Mouse (Mus musculus): ENCODE results near the gene Slx4. TPM values are rescaled to one million over a fixed set of nuclear protein-coding genes. Genes with fewer than 3 reads are reported as not detected.

The Slx4 gene
- polyA plus RNA-seq (2014; fragmentation: Nextera tagmentation; extraction: Ambion mirVana): 16.9 and 18.4 TPM in 2 replicates

GRCm38 (mm10) chr16:4003489-4004398 is at the start of gene Slx4:
Gene Slx4, minus strand, starts transcription at chr16:4003770.
- Histone ChIP-seq H3K27ac (ENCODE audit: low read depth, low read length) (peak within 1 kb of the TSS; percentile 85), H3K27me3 (ENCODE audit: control insufficient read depth, insufficient read depth, low read length) (no peaks in the 10 kb centered on the region), H3K36me3 (ENCODE audit: control insufficient read depth, insufficient read depth, low read length) (peaks cover 17% of the 10 kb centered on the region), H3K4me1 (ENCODE audit: control insufficient read depth, insufficient read depth, low read length) (peaks cover 9% of the 10 kb centered on the region; the same call in 1 of the 2 replicates), H3K4me3 (ENCODE audit: low read depth, low read length) (peak within 1 kb of the TSS; percentile 85), H3K9ac (ENCODE audit: low read depth, low read length) (peak within 1 kb of the TSS; percentile 89), H3K4me2 (peak within 1 kb of the TSS; percentile 83), H3K9me3 (replicated peaks; ENCODE audit: control insufficient read depth, low read length) (no peaks in the 10 kb centered on the region)
- peak; percentile 95 for ATAC-seq (replicated peaks; ENCODE audit: insufficient number of reproducible peaks, low FRiP score, low TSS enrichment)
- under 1% methylated on average over 58 of the region's 58 CpGs for WGBS (ENCODE audit: insufficient replicate concordance)

DNA sequence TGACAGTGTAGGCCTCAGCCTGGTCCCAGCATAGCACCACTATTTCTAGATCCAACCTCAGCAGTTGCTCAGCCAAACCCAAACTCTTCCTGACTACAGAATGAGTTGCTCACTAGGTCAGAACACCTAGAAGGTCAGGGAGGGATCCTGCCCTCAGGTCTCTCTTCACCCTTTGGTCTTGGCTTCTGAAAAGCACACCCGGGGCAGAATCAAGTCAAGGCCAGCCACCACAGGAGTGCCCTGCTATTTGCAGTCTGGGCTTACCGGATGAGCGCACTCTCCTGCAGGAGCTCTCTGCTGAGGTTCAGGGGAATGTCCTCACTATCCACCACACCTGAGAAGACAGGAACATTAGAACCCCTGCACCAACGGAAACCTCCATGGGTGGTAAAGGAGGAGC is 49.0 kb upstream of the Slx4 start:
- H3K4me2 ChIP-seq: no peak overlapping the region
- no peaks in the 10 kb centered on the region for H3K4me1 ChIP-seq (ENCODE audit: control insufficient read depth, insufficient read depth, low read length)
- H3K4me3 ChIP-seq (ENCODE audit: low read depth, low read length): no peak overlapping the region
- no peaks in the 10 kb centered on the region for H3K9me3 ChIP-seq (replicated peaks; ENCODE audit: control insufficient read depth, low read length)
- peaks cover 41% of the 10 kb centered on the region for H3K36me3 ChIP-seq (ENCODE audit: control insufficient read depth, insufficient read depth, low read length)
- no peaks in the 10 kb centered on the region for H3K27me3 ChIP-seq (ENCODE audit: control insufficient read depth, insufficient read depth, low read length)
- no peak overlapping the region for H3K27ac ChIP-seq (ENCODE audit: low read depth, low read length)
- H3K9ac ChIP-seq (ENCODE audit: low read depth, low read length): no peak overlapping the region
- no peak for ATAC-seq (replicated peaks; ENCODE audit: insufficient number of reproducible peaks, low FRiP score, low TSS enrichment)
- WGBS (ENCODE audit: insufficient replicate concordance): 95% methylated on average over 4 of the region's 4 CpGs

DNA sequence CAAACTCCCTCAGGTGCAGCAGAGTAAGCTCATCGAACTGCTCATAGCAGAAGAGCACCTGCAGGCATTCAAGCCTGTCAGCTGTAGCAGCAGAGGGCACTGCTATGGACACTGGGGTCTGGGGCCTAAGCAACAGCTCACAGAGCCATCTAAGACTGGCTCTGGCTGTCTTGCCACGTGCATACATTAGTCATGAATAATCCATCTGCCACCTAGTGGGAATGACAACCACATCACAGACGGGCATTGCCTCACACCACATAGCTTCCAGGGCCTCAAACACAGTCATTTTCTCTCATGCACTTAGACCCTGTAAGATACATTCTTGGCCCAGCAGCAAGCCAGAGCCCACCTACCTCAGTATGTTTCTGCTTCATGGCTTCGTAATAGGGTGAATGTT is 42.0 kb upstream of the Slx4 start:
- no peak for ATAC-seq (replicated peaks; ENCODE audit: insufficient number of reproducible peaks, low FRiP score, low TSS enrichment)
- Histone ChIP-seq H3K36me3 (ENCODE audit: control insufficient read depth, insufficient read depth, low read length) (peaks cover 40% of the 10 kb centered on the region), H3K27me3 (ENCODE audit: control insufficient read depth, insufficient read depth, low read length) (no peaks in the 10 kb centered on the region)

GRCm38 (mm10) chr16:4044093-4044492 is 40.5 kb upstream of the Slx4 start:
- no peak overlapping the region for H3K4me3 ChIP-seq (ENCODE audit: low read depth, low read length)
- no peaks in the 10 kb centered on the region for H3K9me3 ChIP-seq (replicated peaks; ENCODE audit: control insufficient read depth, low read length)
- no peak for ATAC-seq (replicated peaks; ENCODE audit: insufficient number of reproducible peaks, low FRiP score, low TSS enrichment)
- no peaks in the 10 kb centered on the region for H3K4me1 ChIP-seq (ENCODE audit: control insufficient read depth, insufficient read depth, low read length)
- H3K36me3 ChIP-seq (ENCODE audit: control insufficient read depth, insufficient read depth, low read length): peaks cover 39% of the 10 kb centered on the region
- H3K4me2 ChIP-seq: no peak overlapping the region
- H3K27me3 ChIP-seq (ENCODE audit: control insufficient read depth, insufficient read depth, low read length): no peaks in the 10 kb centered on the region
- 98% methylated on average over 2 of the region's 2 CpGs for WGBS (ENCODE audit: insufficient replicate concordance)
- H3K9ac ChIP-seq (ENCODE audit: low read depth, low read length): no peak overlapping the region
- no peak overlapping the region for H3K27ac ChIP-seq (ENCODE audit: low read depth, low read length)

More for the DNA sequence above, 42.0 kb upstream of the Slx4 start:
- no peaks in the 10 kb centered on the region for H3K9me3 ChIP-seq (replicated peaks; ENCODE audit: control insufficient read depth, low read length)
- H3K4me2 ChIP-seq: no peak overlapping the region
- no peak overlapping the region for H3K27ac ChIP-seq (ENCODE audit: low read depth, low read length)
- H3K4me3 ChIP-seq (ENCODE audit: low read depth, low read length): no peak overlapping the region
- H3K9ac ChIP-seq (ENCODE audit: low read depth, low read length): no peak overlapping the region
- 90% methylated on average over 4 of the region's 4 CpGs for WGBS (ENCODE audit: insufficient replicate concordance)
- no peaks in the 10 kb centered on the region for H3K4me1 ChIP-seq (ENCODE audit: control insufficient read depth, insufficient read depth, low read length)

GRCm38 (mm10) chr16:4041646-4042045 is 38.1 kb upstream of the Slx4 start:
- Histone ChIP-seq H3K9ac (ENCODE audit: low read depth, low read length) (no peak overlapping the region), H3K4me1 (ENCODE audit: control insufficient read depth, insufficient read depth, low read length) (no peaks in the 10 kb centered on the region), H3K9me3 (replicated peaks; ENCODE audit: control insufficient read depth, low read length) (no peaks in the 10 kb centered on the region), H3K4me2 (no peak overlapping the region), H3K36me3 (ENCODE audit: control insufficient read depth, insufficient read depth, low read length) (peaks cover 37% of the 10 kb centered on the region), H3K4me3 (ENCODE audit: low read depth, low read length) (no peak overlapping the region), H3K27me3 (ENCODE audit: control insufficient read depth, insufficient read depth, low read length) (no peaks in the 10 kb centered on the region), H3K27ac (ENCODE audit: low read depth, low read length) (no peak overlapping the region)
- no peak for ATAC-seq (replicated peaks; ENCODE audit: insufficient number of reproducible peaks, low FRiP score, low TSS enrichment)
- WGBS (ENCODE audit: insufficient replicate concordance): 93% methylated on average over 4 of the region's 4 CpGs

DNA sequence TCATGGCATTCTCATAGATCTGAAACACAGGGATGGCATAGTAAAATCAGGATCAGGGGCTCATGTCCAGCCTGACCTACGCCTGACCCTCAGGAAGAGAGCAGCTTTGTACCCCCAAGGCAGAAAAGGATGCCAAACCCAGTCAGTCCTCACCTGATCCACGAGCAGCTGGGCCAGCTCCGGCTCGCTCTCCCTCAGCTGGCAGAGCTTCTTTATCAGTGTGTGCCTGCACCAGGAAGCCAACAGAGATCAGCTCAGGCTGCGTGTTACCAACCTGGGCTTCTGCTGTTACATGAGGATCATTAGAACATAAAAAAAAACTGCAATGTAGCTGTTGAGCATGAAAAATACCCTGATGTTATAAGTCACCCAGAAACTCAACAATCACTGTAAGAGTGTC is 36.6 kb upstream of the Slx4 start:
- Histone ChIP-seq H3K27me3 (ENCODE audit: control insufficient read depth, insufficient read depth, low read length) (no peaks in the 10 kb centered on the region), H3K36me3 (ENCODE audit: control insufficient read depth, insufficient read depth, low read length) (peaks cover 32% of the 10 kb centered on the region)
- 78% methylated on average over 5 of the region's 5 CpGs for WGBS (ENCODE audit: insufficient replicate concordance)

DNA sequence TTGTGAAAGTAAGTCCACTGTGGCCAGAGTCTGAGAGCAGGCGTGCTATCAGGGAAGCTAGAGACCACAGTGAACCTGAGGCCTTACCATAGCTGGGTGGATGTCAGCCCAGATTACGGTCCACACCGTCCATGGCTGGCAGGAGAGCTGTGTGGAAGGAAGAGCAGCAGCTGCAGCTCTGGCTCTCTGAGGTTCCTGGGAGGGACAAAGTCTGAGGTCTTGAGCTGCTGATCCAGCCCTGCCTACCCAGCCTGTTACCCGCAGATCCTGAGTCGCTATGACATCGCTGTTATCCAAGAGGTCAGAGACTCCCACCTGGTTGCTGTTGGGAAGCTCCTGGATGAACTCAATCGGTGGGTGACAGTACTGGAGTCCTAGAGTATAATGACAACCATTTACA is 34.1 kb upstream of the Slx4 start:
- no peak for ATAC-seq (replicated peaks; ENCODE audit: insufficient number of reproducible peaks, low FRiP score, low TSS enrichment)
- 0 out of 2 replicates have a peak overlapping the region, but pooled peaks have one; percentile 10 for H3K9ac ChIP-seq (ENCODE audit: low read depth, low read length)
- H3K27me3 ChIP-seq (ENCODE audit: control insufficient read depth, insufficient read depth, low read length): no peaks in the 10 kb centered on the region
- no peak overlapping the region for H3K27ac ChIP-seq (ENCODE audit: low read depth, low read length)
- no peak overlapping the region for H3K4me2 ChIP-seq
- peaks cover 18% of the 10 kb centered on the region for H3K36me3 ChIP-seq (ENCODE audit: control insufficient read depth, insufficient read depth, low read length)
- 88% methylated on average over 7 of the region's 7 CpGs for WGBS (ENCODE audit: insufficient replicate concordance)
- H3K4me1 ChIP-seq (ENCODE audit: control insufficient read depth, insufficient read depth, low read length): no peaks in the 10 kb centered on the region
- no peak overlapping the region for H3K4me3 ChIP-seq (ENCODE audit: low read depth, low read length)
- H3K9me3 ChIP-seq (replicated peaks; ENCODE audit: control insufficient read depth, low read length): no peaks in the 10 kb centered on the region

More for the DNA sequence above, 36.6 kb upstream of the Slx4 start:
- Histone ChIP-seq H3K9ac (ENCODE audit: low read depth, low read length) (no peak overlapping the region), H3K4me1 (ENCODE audit: control insufficient read depth, insufficient read depth, low read length) (no peaks in the 10 kb centered on the region), H3K4me2 (no peak overlapping the region), H3K27ac (ENCODE audit: low read depth, low read length) (no peak overlapping the region), H3K4me3 (ENCODE audit: low read depth, low read length) (no peak overlapping the region), H3K9me3 (replicated peaks; ENCODE audit: control insufficient read depth, low read length) (no peaks in the 10 kb centered on the region)
- ATAC-seq (replicated peaks; ENCODE audit: insufficient number of reproducible peaks, low FRiP score, low TSS enrichment): no peak

DNA sequence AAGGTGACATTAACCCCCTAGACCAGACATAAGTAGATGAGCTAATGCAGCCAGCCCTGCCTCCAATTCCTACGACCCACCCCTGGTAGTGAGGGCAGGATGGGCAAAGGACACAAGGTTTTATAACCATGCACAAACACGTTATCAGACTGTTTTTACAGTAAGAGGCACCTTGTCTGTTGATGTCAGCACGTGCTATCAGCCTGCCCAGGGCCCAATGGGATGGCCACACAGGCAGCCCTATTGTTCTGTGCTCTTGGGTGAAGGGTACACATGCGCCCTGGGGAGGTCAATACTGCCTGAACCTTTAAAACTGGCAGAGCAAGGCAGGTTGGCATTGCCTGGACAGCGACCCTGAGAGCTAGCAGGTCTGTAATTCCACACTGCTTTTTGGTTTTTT is 33.2 kb upstream of the Slx4 start, which contains the start of gene Dnase1:
Dnase1 (plus strand) TSS at position 136 of the 400 bp plus-strand sequence.
- Histone ChIP-seq H3K4me3 (ENCODE audit: low read depth, low read length) (no peak within 1 kb of the TSS), H3K9ac (ENCODE audit: low read depth, low read length) (0 out of 2 replicates have a peak within 1 kb of the TSS, but pooled peaks have one; percentile 10), H3K27ac (ENCODE audit: low read depth, low read length) (no peak within 1 kb of the TSS), H3K4me2 (no peak within 1 kb of the TSS), H3K4me1 (ENCODE audit: control insufficient read depth, insufficient read depth, low read length) (no peaks in the 10 kb centered on the region), H3K36me3 (ENCODE audit: control insufficient read depth, insufficient read depth, low read length) (peaks cover 18% of the 10 kb centered on the region), H3K27me3 (ENCODE audit: control insufficient read depth, insufficient read depth, low read length) (no peaks in the 10 kb centered on the region), H3K9me3 (replicated peaks; ENCODE audit: control insufficient read depth, low read length) (no peaks in the 10 kb centered on the region)
- 85% methylated on average over 5 of the region's 5 CpGs for WGBS (ENCODE audit: insufficient replicate concordance)
- no peak for ATAC-seq (replicated peaks; ENCODE audit: insufficient number of reproducible peaks, low FRiP score, low TSS enrichment)
